Mouse (Mus musculus): Measurements from ENCODE around the gene 1700019D03Rik.

- TF ChIP-seq CTCF (IDR thresholded peaks at IDR 0.05; ENCODE audit: insufficient read depth, low read length) (no peak), POLR2A (IDR thresholded peaks at IDR 0.05; ENCODE audit: borderline replicate concordance, extremely low read depth, low read depth, low read length) (no peak)
Observed at GRCm38 (mm10) chr1:52951146-52951868, 68.7 kb downstream of the 1700019D03Rik start.

Measured in lung, adult 2 months (tissue).